Mouse (Mus musculus): Measurements from ENCODE around the gene 4933430I17Rik. TPM values are rescaled to one million over a fixed set of nuclear protein-coding genes. Genes with fewer than 3 reads are reported as not detected.
A peak's percentile ranks its signal among the peaks of the same experiment; 100 is the strongest.
"Not testable (repeated sequence)": the region's sequence is repeated elsewhere in the genome, so short reads cannot be mapped to it uniquely, and the experiment has no call there.

The 4933430I17Rik gene
- 1.3 and 1.5 TPM in 2 replicates for polyA plus RNA-seq (2016; fragmentation: Nextera tagmentation; extraction: Ambion mirVana)

DNA sequence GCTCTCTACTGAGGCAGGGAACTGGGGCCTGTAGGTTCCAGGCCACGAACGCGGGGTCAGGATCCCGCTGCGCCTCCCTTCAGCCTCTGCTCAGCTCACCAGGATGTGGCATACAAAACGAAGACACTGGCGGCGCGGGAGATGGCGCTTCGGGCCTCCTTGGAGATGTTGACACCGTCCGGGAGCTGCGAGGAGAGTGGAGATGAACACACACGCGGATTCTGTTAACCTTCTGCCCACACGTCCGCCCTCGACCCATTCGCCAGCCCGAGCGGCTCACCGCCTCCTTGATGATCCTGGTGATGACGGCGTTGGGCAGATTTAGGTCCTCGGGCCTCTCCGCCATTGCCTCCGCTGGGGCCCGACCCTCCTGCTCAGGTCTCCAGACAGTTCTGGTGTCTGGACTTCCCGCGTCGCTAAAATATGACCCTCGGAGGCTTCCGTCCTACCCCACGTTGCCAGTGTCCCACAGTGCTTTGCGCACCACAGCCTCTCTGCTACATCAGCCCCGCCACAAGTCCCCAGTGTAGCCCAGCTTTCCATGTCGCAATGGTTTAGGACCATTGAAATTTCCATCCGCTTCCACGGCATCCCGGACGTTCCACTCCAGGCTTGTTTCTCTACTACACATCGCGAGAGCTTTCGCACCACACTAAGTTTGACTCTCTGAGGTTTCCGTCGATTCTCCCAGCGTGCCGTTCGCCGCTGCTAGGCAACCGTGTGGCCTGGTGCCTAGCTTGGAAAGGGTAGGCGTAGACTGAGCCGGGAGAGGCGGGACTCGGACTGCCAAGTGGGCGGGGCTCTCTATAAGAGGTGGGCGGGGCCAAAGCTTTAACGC is at the start of gene 4933430I17Rik, which contains the start of gene Pole3:
Gene 4933430I17Rik, plus strand, starts transcription at position 719 of the 838 bp plus-strand sequence.
Gene Pole3, minus strand, starts transcription at position 418 of the 838 bp plus-strand sequence.
- Histone ChIP-seq H3K4me1 (peaks cover 24% of the 10 kb centered on the region), H3K9me3 (no peaks in the 10 kb centered on the region), H3K4me3 (peak within 1 kb of the TSS; percentile 90), H3K27me3 (ENCODE audit: poor library complexity, severe bottlenecking) (no peaks in the 10 kb centered on the region), H3K36me3 (replicated peaks) (peaks cover 24% of the 10 kb centered on the region), H3K27ac (peak within 1 kb of the TSS; percentile 98)
- peak; percentile 97 for DNase-seq (ENCODE audit: extremely low spot score, low spot score)
- under 1% methylated on average over 59 of the region's 59 CpGs for WGBS

DNA sequence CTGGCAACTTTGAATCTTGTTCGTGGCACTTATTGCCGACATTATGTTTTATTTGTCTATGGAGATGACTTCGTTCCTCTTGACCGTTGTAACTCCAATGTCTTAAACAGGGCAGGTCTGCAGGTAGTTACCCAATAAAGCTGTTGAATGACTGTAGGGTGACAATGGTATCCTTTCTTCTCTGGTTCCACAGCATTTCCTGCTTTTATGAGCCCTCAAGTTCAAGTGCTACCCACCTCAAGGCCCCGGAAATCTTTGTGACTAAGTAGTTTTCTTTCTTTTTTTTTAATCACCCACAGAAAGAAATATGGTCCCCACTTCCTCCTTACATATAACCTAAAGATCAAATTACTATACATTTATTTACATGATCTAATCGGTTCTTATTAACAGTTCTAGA is 49.4 kb upstream of the 4933430I17Rik start:
- Histone ChIP-seq H3K4me1 (peaks cover 17% of the 10 kb centered on the region), H3K36me3 (replicated peaks) (no peaks in the 10 kb centered on the region), H3K27me3 (ENCODE audit: poor library complexity, severe bottlenecking) (peaks cover 49% of the 10 kb centered on the region), H3K4me3 (no peak overlapping the region), H3K9me3 (no peaks in the 10 kb centered on the region), H3K27ac (no peak overlapping the region)
- WGBS, result 91% methylated on average over 6 of the region's 6 CpGs
- DNase-seq (ENCODE audit: extremely low spot score, low spot score), result no peak

DNA sequence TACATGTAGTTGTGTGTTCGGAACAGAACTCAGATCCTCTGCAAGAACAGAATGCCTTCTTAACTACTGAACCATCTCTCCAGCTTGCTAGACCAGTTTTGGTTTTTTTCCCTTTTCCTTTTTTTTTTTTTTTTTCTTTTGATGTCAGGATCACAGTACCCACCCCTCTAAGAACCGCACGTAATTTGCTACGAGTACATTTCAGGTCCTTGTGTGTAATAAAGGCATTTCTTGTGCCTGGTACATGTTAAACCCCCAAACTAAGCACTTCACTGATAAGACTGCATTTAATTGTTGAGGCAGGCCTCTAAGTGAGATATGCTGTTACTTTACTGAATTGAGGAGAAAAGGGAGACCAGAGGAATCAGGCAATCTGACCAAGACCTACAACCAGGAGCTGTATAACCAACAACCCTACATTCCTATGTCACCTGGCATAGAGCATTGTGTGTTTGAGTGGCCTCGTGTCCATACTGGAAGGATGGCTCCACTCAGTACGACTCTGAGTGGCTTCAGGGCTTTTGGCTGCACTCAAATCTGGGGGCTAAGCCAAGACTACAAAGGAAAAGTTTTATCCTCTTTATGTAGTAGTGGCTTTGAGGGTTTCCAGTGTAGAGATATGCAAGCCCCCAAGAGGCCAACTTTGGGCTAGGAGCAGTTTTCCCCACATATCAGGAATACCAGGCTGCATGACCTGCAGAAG is 47.5 kb upstream of the 4933430I17Rik start:
- no peak for DNase-seq (ENCODE audit: extremely low spot score, low spot score)
- 83% methylated on average over 6 of the region's 6 CpGs for WGBS
- H3K27me3 ChIP-seq (ENCODE audit: poor library complexity, severe bottlenecking), result peaks cover 64% of the 10 kb centered on the region
- peaks cover 14% of the 10 kb centered on the region for H3K4me1 ChIP-seq
- no peak overlapping the region for H3K4me3 ChIP-seq
- H3K36me3 ChIP-seq (replicated peaks), result no peaks in the 10 kb centered on the region
- no peak overlapping the region for H3K27ac ChIP-seq
- H3K9me3 ChIP-seq, result no peaks in the 10 kb centered on the region

DNA sequence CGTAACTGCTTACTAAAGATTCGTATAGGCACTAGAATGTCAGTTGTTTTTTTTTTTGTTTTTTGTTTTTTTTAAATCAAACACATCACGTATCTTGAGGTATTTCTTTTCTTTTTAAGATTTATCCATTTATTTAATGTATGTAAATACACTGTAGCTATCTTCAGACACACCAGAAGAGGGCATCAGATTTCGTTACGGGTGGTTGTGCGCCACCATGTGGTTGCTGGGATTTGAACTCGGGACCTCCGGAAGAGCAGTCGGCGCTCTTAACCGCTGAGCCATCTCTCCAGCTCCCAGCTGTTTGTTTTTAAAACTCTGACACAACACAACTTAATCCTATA is 45.6 kb upstream of the 4933430I17Rik start:
- peaks cover 14% of the 10 kb centered on the region for H3K4me1 ChIP-seq
- not testable (repeated sequence) for H3K27ac ChIP-seq; DNase-seq (ENCODE audit: extremely low spot score, low spot score); H3K36me3 ChIP-seq (replicated peaks); H3K9me3 ChIP-seq
- H3K27me3 ChIP-seq (ENCODE audit: poor library complexity, severe bottlenecking), result peaks cover 64% of the 10 kb centered on the region
- peak overlapping the region; percentile 59 for H3K4me3 ChIP-seq
- WGBS, result 13% methylated on average over 11 of the region's 11 CpGs

DNA sequence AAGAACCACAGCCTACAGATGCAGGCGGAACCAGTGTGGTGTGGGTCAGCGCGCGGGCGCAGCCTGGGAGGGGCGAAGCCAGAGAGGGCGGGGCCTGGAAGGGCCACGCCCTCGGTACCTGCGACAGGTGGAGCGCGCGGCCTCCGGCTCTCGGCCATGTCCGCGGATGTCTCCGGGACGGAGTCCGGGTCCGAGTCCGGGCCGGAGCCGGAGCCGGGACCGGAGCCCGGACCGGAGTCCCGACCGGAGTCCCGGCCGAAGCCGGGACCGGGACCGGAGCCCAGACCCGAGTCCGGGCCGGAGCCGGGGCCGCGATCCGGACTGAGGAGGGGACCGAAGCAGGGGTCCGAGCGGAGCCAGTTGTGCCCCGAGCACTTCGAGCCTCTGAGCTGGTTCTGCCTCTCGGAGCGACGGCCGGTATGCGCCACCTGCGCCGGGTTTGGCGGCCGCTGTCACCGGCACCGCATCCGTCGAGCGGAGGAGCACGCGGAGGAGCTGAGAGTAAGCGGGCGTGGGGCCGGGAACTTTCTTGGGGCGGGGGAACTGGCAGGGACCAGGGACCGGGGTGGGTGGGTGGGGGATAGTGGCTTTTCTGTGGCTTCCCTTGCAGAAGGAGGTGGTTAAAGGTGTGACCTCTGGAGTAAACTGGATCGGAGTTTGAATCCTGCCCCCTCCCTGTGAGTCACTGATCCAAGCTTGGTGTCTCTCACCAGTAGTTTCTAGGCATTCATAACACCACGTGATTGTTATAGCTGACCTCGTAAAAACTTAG is 45.0 kb upstream of the 4933430I17Rik start, which contains the start of gene Bspry:
Gene Bspry, plus strand, starts transcription at position 117 of the 772 bp plus-strand sequence.
- Histone ChIP-seq H3K9me3 (no peaks in the 10 kb centered on the region), H3K4me3 (peak within 1 kb of the TSS; percentile 59), H3K36me3 (replicated peaks) (no peaks in the 10 kb centered on the region), H3K4me1 (peaks cover 14% of the 10 kb centered on the region), H3K27me3 (ENCODE audit: poor library complexity, severe bottlenecking) (peaks cover 61% of the 10 kb centered on the region), H3K27ac (no peak within 1 kb of the TSS)
- WGBS, result under 1% methylated on average over 71 of the region's 71 CpGs
- peak; percentile 36 for DNase-seq (ENCODE audit: extremely low spot score, low spot score)

DNA sequence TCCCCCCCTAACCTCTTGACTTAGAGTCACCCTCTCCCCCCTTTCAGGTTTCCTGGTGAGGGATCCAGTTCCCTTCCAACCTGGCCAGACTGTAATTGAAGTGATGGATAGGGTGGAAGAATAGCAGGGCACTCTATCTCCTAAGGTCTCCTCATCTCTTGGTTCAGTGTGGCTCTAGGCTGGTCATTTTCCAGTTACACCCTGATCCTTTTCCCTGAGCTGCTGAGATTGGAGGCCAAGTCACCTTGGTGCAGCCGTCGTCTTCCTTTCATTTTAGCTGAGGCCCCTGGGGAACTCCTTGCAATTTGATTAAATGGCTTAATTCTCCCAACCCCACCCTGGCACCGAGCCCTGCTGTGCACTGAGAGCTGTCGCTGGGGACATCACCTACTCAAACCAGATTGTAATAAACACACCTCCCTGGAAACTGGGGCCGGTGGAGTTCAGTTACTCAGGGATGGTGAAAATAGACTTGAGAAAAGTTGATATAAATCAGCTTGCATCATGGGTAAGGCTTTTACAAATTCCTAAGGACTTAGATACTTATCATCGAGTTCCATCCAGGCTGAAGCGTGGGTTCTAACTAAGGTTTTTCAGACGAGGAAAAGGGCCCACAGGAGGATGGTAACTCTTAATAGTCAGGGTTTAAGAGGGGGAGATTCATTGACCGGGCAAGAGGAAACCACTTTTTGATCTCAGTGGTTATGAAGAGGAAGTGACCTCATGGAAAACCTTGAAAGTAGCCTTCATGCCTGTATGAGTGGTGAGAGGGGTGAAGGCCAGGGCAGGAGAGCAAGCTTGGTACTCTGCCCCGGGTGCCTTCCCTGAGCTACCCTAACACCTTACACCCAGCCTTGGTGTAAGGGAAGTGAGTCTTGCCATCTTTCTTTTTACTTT is 44.2 kb upstream of the 4933430I17Rik start:
- Histone ChIP-seq H3K36me3 (replicated peaks) (no peaks in the 10 kb centered on the region), H3K27ac (no peak overlapping the region), H3K4me3 (no peak overlapping the region; the same call in 1 of the 2 replicates), H3K9me3 (no peaks in the 10 kb centered on the region), H3K4me1 (peaks cover 14% of the 10 kb centered on the region), H3K27me3 (ENCODE audit: poor library complexity, severe bottlenecking) (peaks cover 59% of the 10 kb centered on the region)
- WGBS, result 53% methylated on average over 10 of the region's 10 CpGs
- no peak for DNase-seq (ENCODE audit: extremely low spot score, low spot score)

DNA sequence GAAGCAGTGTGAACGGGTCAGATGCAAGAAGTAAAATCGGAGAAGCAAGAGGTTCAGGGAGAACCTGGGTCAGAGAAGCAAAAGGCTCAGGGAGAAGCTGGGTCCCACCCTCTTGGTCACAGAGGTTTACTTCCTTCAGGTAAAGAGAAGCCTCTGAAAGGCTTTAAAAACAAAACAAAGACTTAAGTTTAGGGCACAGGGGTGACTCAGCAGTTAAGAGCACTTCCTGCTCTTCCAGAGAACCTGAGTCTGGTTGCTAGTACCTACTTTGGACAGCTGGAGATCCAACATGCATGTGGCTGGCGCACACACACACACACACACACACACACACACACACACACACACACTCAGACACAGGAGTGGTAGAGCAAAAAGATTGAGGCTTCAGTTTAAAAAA is 40.2 kb upstream of the 4933430I17Rik start:
- H3K9me3 ChIP-seq, result no peaks in the 10 kb centered on the region
- H3K27ac ChIP-seq, result no peak overlapping the region
- peaks cover 27% of the 10 kb centered on the region for H3K27me3 ChIP-seq (ENCODE audit: poor library complexity, severe bottlenecking)
- 80% methylated on average over 3 of the region's 3 CpGs for WGBS
- H3K36me3 ChIP-seq (replicated peaks), result no peaks in the 10 kb centered on the region
- DNase-seq (ENCODE audit: extremely low spot score, low spot score), result no peak
- H3K4me3 ChIP-seq, result no peak overlapping the region
- H3K4me1 ChIP-seq, result peaks cover 13% of the 10 kb centered on the region

DNA sequence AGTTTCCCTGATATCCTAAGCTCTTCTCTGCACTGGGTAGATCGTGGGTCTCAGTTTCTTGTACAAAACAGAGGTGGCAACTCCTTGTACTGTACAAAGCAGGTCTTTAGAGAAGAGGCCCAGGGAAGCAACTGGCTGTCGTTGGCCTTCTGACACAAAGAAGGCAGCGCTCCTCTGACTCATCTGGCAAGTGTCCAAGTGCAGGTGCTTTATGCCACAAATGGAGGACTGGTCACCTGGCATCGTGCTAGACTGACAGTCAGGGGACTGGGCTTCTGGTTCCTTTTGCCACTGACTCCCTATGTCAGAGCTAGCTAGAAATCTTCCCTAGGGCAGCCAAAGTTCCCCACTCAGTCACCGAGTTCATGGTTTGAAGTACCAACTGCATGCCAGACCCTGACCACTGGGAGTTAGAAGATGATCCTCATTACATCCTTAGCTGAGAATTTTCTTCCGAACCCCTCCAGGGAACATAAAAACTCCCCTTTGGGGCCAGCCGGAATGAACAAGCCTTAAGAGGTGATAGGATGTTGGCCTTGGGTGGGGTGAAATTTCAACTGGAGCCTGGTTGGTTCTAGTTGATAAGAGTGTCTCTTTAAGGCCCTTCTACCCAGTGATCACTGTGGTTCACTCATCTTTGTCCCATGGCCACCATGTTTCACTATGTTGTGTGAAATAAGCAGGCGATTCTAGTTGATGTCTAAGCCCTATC is 39.6 kb upstream of the 4933430I17Rik start:
- peaks cover 20% of the 10 kb centered on the region for H3K27me3 ChIP-seq (ENCODE audit: poor library complexity, severe bottlenecking)
- no peak for DNase-seq (ENCODE audit: extremely low spot score, low spot score)
- H3K36me3 ChIP-seq (replicated peaks), result no peaks in the 10 kb centered on the region
- WGBS, result 89% methylated on average over 8 of the region's 8 CpGs
- H3K27ac ChIP-seq, result no peak overlapping the region
- H3K4me1 ChIP-seq, result peaks cover 8% of the 10 kb centered on the region; the same call in 1 of the 2 replicates
- no peaks in the 10 kb centered on the region for H3K9me3 ChIP-seq
- H3K4me3 ChIP-seq, result no peak overlapping the region

DNA sequence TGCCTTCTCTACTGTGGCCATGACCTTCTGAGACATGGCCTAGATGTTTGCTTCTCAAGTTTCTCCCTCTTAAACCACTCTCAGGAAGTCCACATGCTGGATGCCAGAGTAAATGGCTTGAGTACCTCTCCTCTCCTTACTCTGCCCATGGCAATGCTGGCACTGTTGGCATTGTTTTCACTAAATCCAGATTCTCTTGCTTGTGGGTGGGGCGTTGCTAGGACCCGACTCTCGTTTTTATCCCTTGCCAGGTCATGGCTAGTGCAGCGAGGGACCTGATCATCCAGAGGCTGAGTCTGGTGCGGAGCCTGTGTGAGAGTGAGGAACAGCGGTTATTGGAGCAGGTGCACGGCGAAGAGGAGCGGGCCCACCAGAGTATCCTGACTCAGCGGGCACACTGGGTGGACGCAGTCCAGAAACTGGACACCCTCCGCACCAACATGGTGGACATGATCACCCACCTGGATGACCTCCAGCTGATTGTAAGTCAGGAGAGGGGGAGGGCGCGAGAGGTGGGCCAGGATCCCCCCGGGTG is 38.9 kb upstream of the 4933430I17Rik start:
- no peaks in the 10 kb centered on the region for H3K36me3 ChIP-seq (replicated peaks)
- H3K4me3 ChIP-seq, result no peak overlapping the region
- peaks cover 8% of the 10 kb centered on the region; the same call in 1 of the 2 replicates for H3K4me1 ChIP-seq
- H3K27ac ChIP-seq, result no peak overlapping the region
- no peaks in the 10 kb centered on the region for H3K9me3 ChIP-seq
- peaks cover 14% of the 10 kb centered on the region for H3K27me3 ChIP-seq (ENCODE audit: poor library complexity, severe bottlenecking)
- no peak for DNase-seq (ENCODE audit: extremely low spot score, low spot score)
- WGBS, result 90% methylated on average over 15 of the region's 15 CpGs

DNA sequence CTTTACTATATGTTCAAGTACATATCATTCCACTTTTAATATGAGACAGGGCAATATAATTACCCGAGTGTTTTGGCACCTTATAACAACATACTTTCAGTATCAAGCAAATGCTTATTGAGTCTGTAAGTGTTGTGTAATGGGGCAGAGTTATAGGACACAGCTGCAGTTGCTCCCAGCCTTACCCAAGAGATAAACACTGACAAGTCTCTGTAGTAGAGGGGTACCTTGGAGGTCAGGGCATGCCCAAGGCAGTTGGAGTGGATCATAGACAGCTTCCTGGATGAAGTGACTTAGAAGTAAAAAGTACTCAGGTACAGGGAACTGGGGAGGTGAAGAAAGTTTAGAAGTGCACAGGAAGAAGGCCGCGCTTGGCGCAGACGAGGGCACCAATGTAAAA is 38.0 kb upstream of the 4933430I17Rik start:
- DNase-seq (ENCODE audit: extremely low spot score, low spot score), result no peak
- Histone ChIP-seq H3K4me1 (peaks cover 8% of the 10 kb centered on the region; the same call in 1 of the 2 replicates), H3K36me3 (replicated peaks) (no peaks in the 10 kb centered on the region), H3K27me3 (ENCODE audit: poor library complexity, severe bottlenecking) (peaks cover 4% of the 10 kb centered on the region), H3K9me3 (no peaks in the 10 kb centered on the region), H3K27ac (no peak overlapping the region), H3K4me3 (no peak overlapping the region)
- WGBS, result 94% methylated on average over 5 of the region's 5 CpGs

DNA sequence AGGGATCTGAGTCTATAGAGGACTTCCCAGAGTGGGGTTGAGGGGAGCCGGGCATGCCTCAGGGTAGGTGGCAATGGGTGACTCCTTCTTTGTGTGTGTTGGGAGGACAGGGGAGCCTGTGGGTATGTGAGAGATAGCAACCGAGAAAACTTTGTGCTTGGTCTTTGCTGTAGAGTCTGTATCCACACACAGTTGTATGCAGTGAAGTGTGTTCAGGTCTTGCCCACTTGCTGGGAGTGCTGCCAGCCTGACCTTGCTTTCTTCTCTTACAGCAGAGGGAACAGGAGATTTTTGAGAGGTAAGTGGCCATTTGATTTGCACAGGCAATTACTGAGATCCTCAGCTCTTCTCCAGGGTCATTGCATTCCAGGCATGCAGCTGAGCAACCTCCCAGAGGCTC is 37.3 kb upstream of the 4933430I17Rik start:
- Histone ChIP-seq H3K36me3 (replicated peaks) (no peaks in the 10 kb centered on the region), H3K4me1 (peaks cover 8% of the 10 kb centered on the region; the same call in 1 of the 2 replicates), H3K27ac (no peak overlapping the region), H3K27me3 (ENCODE audit: poor library complexity, severe bottlenecking) (no peaks in the 10 kb centered on the region), H3K9me3 (no peaks in the 10 kb centered on the region), H3K4me3 (no peak overlapping the region)
- WGBS, result 91% methylated on average over 2 of the region's 2 CpGs
- no peak for DNase-seq (ENCODE audit: extremely low spot score, low spot score)

Measured in forebrain, embryonic 10.5 days (tissue).